Mouse (Mus musculus) telencephalon, adult 2 months (tissue): ENCODE results near the gene Syap1.
"Not testable (repeated sequence)": the region's sequence is repeated elsewhere in the genome, so short reads cannot be mapped to it uniquely, and the experiment has no call there.

Experiments
- DNase-seq: peaks from one replicate; pipeline ENCODE4 v3.0.0-alpha.2; 2011; ENCODE audit warnings: low read depth, low spot score

The Syap1 gene

DNA sequence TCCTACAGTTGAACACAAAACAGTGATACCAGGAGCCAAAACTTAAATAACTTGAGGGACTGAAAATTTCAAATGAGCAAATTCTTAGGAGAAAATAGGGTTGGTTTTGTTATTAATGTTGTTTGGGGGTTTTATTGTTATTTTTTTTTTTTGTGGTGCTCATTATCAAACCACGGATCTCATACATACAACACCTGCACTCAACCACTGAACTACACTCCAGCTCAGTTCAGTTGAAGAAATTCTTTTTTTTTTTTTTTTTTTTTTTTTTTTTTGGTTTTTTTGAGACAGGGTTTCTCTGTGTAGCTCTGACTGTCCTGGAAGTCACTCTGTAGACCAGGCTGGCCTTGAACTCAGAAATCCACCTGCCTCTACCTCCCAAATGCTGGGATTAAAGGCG, 57.9 kb downstream of the Syap1 start:
- DNase-seq: not testable (repeated sequence)

GRCm38 (mm10) chrX:162829741-162830140, 58.5 kb downstream of the Syap1 start:
- DNase-seq: no peak

GRCm38 (mm10) chrX:162829203-162829708, 59.0 kb downstream of the Syap1 start, which contains the start of gene Txlng:
Txlng (minus strand) TSS chrX:162829454.
- DNase-seq: peak; percentile 96

DNA sequence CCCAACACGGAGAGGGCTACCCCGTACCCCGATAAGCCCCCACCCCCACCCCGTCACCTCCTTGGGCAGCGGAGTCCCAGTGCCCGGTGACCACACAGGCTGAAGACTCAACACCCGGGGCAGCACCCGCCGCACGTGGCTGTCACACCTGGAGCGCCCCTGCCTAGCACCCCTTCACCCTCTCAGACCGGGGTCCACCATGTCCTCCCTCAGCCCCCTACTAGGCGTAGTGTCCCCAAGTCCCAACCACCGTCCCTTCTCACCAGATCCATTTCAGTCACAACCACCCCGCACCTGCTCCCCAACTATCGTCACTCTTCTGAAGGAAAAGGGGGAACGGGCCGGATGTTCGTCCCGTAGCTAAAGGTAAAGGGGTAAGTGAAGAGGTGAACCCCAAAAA, 59.5 kb downstream of the Syap1 start:
- no peak for DNase-seq

- no peak for DNase-seq
Observed at GRCm38 (mm10) chrX:162828016-162828415, 60.2 kb downstream of the Syap1 start.
